Mouse (Mus musculus) heart, embryonic 13.5 days (tissue): ENCODE measurements around the gene Mtfr1l. TPM values are rescaled to one million over a fixed set of nuclear protein-coding genes. Genes with fewer than 3 reads are reported as not detected.

ENCODE experiments used
- ATAC-seq: fragments of 200-750 bp; cut with Nextera tagmentation; 2 replicates; pipeline ENCODE4 v1.8.0; 2017; ENCODE audit warnings: moderate TSS enrichment; ENCODE audit not compliant: insufficient number of reproducible peaks, low FRiP score, low TSS enrichment; ENCODE audit errors: extremely low read depth
- H3K27ac ChIP-seq: fragments of 300-500 bp; sonication (generic); replicated peaks from 2 replicates; pipeline ENCODE4 v1.5.1; 2015; ENCODE audit warnings: moderate library complexity, mild to moderate bottlenecking, inconsistent platforms
- H3K27me3 ChIP-seq: fragments of 300-500 bp; sonication (generic); replicated peaks from 2 replicates; pipeline ENCODE4 v1.6.1; 2015; ENCODE audit warnings: mild to moderate bottlenecking, inconsistent platforms
- H3K36me3 ChIP-seq: fragments of 300-500 bp; sonication (generic); 2 replicates; pipeline ENCODE4 v1.6.1; 2015; ENCODE audit warnings: mild to moderate bottlenecking, inconsistent platforms
- H3K4me1 ChIP-seq: fragments of 300-500 bp; sonication (generic); 2 replicates; pipeline ENCODE4 v1.6.1; 2015; ENCODE audit warnings: inconsistent platforms
- H3K4me2 ChIP-seq: fragments of 300-500 bp; sonication (generic); 2 replicates; pipeline ENCODE4 v1.6.1; 2015; ENCODE audit warnings: inconsistent platforms, mild to moderate bottlenecking, moderate library complexity
- H3K4me3 ChIP-seq: fragments of 300-500 bp; sonication (generic); 2 replicates; pipeline ENCODE4 v1.5.1; 2015; ENCODE audit warnings: moderate library complexity, mild to moderate bottlenecking, inconsistent platforms
- H3K9ac ChIP-seq: fragments of 300-500 bp; sonication (generic); 2 replicates; pipeline ENCODE4 v1.6.1; 2015; ENCODE audit warnings: inconsistent platforms, mild to moderate bottlenecking, moderate library complexity
- H3K9me3 ChIP-seq: fragments of 300-500 bp; sonication (generic); 2 replicates; pipeline ENCODE4 v1.6.1; 2016; ENCODE audit warnings: inconsistent platforms
- WGBS: fragments of 180-500 bp; shearing (Covaris S2); methylation state at CpG from one replicate; pipeline ENCODE4 v1.1.7; 2015; ENCODE audit warnings: mixed read lengths; 5-methylcytosine and 5-hydroxymethylcytosine counted together
- microRNA-seq: library from miRNA; unstranded; fragments of <30 nt; microRNA quantifications from one replicate; pipeline ENCODE4, GENCODE M21; 2016
- polyA plus RNA-seq: library from polyadenylated mRNA; unstranded; fragments of >200 nt; fragmentation: Nextera tagmentation; extraction: Ambion mirVana; gene quantifications from 2 replicates; pipeline ENCODE4 v1.2.1, GENCODE M21; 2015

Mtfr1l gene
- polyA plus RNA-seq, 1 experiment from 2014 or later = 142 TPM

DNA sequence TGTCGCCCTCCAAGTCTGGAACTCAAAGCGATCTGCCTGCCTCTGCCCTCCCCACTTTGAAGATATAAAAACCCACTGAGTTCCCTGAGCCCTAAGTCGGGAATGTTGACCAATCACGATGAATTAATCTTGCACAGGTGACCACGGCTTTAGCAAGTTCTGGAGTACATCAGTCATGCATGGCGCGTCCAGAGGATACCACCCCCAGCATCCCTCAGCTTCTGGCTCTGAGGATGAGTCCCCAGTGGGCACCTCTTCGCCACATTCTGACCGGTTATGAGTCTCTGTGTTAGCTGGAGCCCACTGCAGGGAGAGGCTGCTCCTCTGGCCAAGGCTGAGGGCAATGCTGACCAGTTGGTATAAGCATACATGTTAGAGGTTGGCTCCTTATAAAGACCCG, 51.0 kb downstream of the Mtfr1l start:
- 74% methylated on average over 10 of the region's 10 CpGs for WGBS

DNA sequence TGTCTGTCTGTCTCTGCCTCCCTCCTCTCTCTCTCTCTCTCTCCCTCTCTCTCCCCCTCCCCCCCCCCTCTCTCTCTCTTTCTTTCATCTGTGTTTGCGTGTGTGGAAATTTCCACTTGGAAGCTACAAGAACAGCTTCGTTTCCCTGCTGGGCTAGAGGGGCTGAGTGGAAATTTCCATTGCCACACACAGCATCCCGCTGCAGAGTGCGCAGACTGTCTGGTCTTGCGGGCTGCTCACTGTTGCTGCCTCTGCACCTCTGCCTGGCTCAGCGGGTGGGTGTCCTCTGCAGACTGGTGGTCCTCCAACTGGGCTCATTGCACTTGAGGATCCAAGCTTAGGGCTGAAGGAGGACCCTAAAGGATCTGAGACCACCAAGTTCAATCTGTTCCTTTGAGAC, 51.5 kb downstream of the Mtfr1l start:
- Histone ChIP-seq H3K36me3 (no peaks in the 10 kb centered on the region), H3K4me1 (0 out of 2 replicates have a peak, but pooled peaks cover 3% of the 10 kb centered on the region), H3K27ac (no peak overlapping the region), H3K9me3 (no peaks in the 10 kb centered on the region), H3K27me3 (peaks cover 22% of the 10 kb centered on the region), H3K4me2 (no peak overlapping the region), H3K4me3 (no peak overlapping the region), H3K9ac (peak overlapping the region; percentile 45; the same call in 1 of the 2 replicates)
- WGBS = 46% methylated on average over 6 of the region's 6 CpGs
- ATAC-seq = no peak

More for the DNA sequence above, 51.0 kb downstream of the Mtfr1l start:
- H3K4me2 ChIP-seq = no peak overlapping the region
- H3K9ac ChIP-seq = no peak overlapping the region
- peaks cover 22% of the 10 kb centered on the region for H3K27me3 ChIP-seq
- no peak overlapping the region for H3K27ac ChIP-seq
- no peaks in the 10 kb centered on the region for H3K9me3 ChIP-seq
- 0 out of 2 replicates have a peak, but pooled peaks cover 3% of the 10 kb centered on the region for H3K4me1 ChIP-seq
- no peaks in the 10 kb centered on the region for H3K36me3 ChIP-seq
- no peak overlapping the region for H3K4me3 ChIP-seq
- ATAC-seq = no peak

DNA sequence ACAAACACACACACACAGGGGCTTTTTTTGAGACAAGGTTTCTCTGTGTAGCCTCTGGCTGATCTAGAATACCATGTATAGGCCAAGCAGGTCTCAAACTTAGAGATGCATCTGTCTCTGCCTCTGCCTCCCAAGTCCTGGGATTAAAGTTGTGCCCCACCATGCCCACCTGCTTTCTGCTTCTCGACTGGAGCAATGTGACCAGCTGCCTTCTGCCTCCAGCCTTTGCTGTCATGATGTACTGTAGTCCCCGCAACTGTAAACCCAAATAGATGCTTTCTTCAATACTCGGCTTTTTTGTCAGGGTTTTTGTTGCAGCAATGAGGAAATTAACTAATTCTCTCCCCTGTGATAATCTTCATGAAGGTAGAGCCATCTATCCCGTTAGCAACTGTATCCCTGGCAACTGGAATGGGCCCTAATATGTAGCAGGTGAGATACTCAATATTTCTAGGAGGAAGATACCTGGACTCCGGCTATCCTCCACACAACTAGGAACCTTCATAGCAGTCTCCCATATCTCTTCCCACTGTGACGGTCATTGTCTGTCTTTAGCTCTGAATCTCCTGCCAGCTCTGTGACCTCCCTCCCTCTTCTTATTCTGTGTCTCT, 52.0 kb downstream of the Mtfr1l start:
- peaks cover 22% of the 10 kb centered on the region for H3K27me3 ChIP-seq
- no peak for ATAC-seq
- H3K9ac ChIP-seq = peak overlapping the region; percentile 45; the same call in 1 of the 2 replicates
- no peak overlapping the region for H3K4me2 ChIP-seq
- H3K4me1 ChIP-seq = 0 out of 2 replicates have a peak, but pooled peaks cover 3% of the 10 kb centered on the region
- WGBS = 55% methylated on average over 6 of the region's 6 CpGs
- H3K4me3 ChIP-seq = no peak overlapping the region
- no peak overlapping the region for H3K27ac ChIP-seq
- H3K9me3 ChIP-seq = no peaks in the 10 kb centered on the region
- no peaks in the 10 kb centered on the region for H3K36me3 ChIP-seq

DNA sequence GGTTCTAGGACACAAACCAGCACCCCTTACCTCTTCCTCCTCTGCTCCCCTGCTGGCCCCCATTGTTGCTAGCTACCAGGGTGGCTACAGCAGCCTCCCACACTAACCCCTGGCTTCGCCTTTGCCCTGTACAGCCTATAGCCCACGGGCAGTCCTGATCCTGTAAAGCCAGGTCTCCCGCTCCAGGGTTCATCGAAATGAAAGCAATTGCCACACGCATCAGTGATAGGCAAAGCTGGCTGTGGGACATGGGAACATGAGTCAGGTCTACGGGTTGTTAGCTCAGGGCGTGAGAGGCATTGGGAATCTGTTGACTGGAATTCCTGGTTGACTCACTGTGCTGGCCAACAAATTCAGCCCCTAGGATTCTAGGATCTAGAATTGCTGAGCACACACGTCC, 52.7 kb downstream of the Mtfr1l start:
- Histone ChIP-seq H3K9ac (no peak overlapping the region), H3K36me3 (no peaks in the 10 kb centered on the region), H3K27ac (no peak overlapping the region), H3K4me2 (no peak overlapping the region), H3K4me3 (no peak overlapping the region), H3K9me3 (no peaks in the 10 kb centered on the region), H3K27me3 (peaks cover 22% of the 10 kb centered on the region), H3K4me1 (0 out of 2 replicates have a peak, but pooled peaks cover 3% of the 10 kb centered on the region)
- ATAC-seq = no peak
- WGBS = 72% methylated on average over 8 of the region's 8 CpGs

DNA sequence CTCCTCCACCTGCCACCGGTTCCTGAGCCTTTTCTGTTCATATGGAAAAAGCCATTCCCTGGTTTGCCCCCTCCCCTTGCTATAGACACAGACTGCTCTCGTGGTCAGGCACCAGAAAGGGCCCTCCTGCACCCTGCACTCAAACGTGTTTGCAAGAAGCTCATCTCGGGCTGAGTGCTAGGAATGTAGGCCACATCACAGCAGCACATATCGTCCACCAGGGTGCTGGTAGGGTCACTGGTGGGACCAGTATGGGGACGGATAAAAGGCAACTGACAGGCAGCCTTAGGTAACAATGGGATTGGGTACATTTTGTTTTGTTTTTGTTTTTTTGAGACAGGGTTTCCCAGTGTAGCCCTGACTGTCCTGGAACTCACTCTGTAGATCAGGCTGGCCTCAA, 53.9 kb downstream of the Mtfr1l start:
- Histone ChIP-seq H3K4me1 (0 out of 2 replicates have a peak, but pooled peaks cover 3% of the 10 kb centered on the region), H3K9me3 (no peaks in the 10 kb centered on the region), H3K4me3 (no peak overlapping the region), H3K36me3 (peaks cover 11% of the 10 kb centered on the region), H3K27me3 (peaks cover 22% of the 10 kb centered on the region), H3K27ac (no peak overlapping the region), H3K4me2 (no peak overlapping the region), H3K9ac (no peak overlapping the region)
- 55% methylated on average over 6 of the region's 6 CpGs for WGBS
- ATAC-seq = no peak

DNA sequence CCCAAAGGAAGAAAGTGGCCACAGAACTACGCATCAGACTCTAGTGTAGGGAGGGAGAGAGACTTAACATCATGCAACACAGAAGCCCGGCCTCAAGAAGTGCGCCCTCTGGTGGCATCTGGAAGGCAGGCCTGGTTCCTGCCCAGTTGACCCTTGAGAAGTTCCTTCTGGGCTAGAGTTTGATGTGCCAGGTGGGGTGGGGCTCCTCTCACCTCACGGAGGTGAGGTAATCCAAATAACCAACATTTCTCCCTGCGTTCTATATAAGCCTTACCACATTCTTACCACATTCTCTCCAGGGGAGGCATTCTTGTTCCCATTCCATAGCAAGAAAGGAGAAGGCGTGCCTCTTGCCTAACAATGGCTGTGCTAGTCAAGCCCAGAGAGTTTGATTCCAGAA, 54.3 kb downstream of the Mtfr1l start:
- H3K4me2 ChIP-seq = no peak overlapping the region
- no peak overlapping the region for H3K27ac ChIP-seq
- no peak overlapping the region for H3K4me3 ChIP-seq
- 22% methylated on average over 6 of the region's 6 CpGs for WGBS
- no peaks in the 10 kb centered on the region for H3K9me3 ChIP-seq
- no peak overlapping the region for H3K9ac ChIP-seq
- H3K36me3 ChIP-seq = peaks cover 15% of the 10 kb centered on the region
- peaks cover 22% of the 10 kb centered on the region for H3K27me3 ChIP-seq
- H3K4me1 ChIP-seq = 0 out of 2 replicates have a peak, but pooled peaks cover 3% of the 10 kb centered on the region
- no peak for ATAC-seq

DNA sequence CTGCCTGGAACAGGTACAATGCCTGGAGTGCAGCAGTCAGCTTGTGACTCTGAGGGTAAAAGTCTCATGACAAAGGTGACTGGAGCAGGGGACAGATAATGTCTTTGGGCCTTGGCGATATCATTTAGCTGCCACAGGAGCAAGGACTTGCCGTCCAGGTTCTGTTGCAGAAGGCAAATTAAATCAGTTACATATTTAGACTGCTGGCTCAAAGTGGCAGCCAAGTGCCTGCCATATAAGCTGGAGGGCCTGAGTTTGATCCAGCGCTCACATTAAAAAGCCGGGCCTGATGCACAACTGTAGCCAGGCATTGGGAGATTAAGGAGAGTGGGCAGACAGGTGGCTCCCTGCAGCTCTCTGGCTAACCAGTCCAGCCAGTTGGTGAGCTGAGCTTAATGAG, 55.3 kb downstream of the Mtfr1l start:
- Histone ChIP-seq H3K4me2 (no peak overlapping the region), H3K9me3 (no peaks in the 10 kb centered on the region), H3K36me3 (peaks cover 25% of the 10 kb centered on the region), H3K4me3 (no peak overlapping the region), H3K27me3 (peaks cover 22% of the 10 kb centered on the region), H3K4me1 (0 out of 2 replicates have a peak, but pooled peaks cover 3% of the 10 kb centered on the region), H3K27ac (no peak overlapping the region), H3K9ac (no peak overlapping the region)
- whole genome bisulfite sequencing = 70% methylated on average over 4 of the region's 4 CpGs
- ATAC-seq = no peak

DNA sequence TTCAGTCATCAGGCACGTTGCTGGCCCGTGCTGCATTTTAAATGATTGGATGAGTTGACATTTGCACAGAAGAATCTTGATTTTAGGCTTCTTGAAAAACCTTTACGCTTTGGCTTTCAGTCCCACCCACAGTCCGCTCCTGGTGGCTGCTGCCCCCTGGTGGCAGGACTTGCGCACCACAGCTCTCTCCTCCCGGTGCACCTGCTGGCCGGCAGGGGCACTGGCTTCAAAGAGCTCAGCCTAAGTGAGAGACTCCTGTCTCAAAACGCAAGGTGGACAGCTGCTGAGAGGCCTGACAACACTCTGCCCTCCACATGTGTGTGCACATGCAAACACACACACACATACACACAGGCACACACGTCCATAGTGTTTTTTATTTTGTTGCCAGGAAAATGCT, 57.2 kb downstream of the Mtfr1l start:
- no peak; the same call in 1 of the 2 replicates for ATAC-seq
- Histone ChIP-seq H3K4me1 (no peaks in the 10 kb centered on the region), H3K4me3 (no peak overlapping the region), H3K4me2 (no peak overlapping the region), H3K27me3 (peaks cover 17% of the 10 kb centered on the region), H3K9me3 (no peaks in the 10 kb centered on the region), H3K9ac (peak overlapping the region; percentile 58; the same call in 1 of the 2 replicates), H3K36me3 (peaks cover 40% of the 10 kb centered on the region), H3K27ac (no peak overlapping the region)
- 5% methylated on average over 9 of the region's 9 CpGs for WGBS

DNA sequence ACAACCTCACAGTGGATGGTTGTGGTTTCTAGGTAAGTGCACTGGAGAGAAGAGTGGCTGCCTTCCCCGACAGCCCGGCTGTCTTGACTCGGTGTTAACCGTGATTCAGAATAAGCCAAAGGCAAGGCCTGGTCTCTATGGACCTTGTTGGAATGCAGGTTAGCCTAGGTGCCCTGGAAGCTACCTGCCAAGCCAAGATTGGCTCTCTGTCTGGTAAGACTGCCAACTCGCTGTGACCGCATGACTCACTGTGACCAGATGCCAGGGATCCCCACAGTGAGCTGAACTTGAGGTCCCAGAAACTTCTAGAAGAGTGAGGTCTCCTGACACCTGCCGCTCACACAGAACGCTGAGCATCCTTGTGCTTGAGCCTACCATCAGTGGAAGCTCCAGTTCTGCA, 58.3 kb downstream of the Mtfr1l start:
- Histone ChIP-seq H3K9ac (no peak overlapping the region), H3K9me3 (no peaks in the 10 kb centered on the region), H3K27me3 (peaks cover 8% of the 10 kb centered on the region; the same call in 1 of the 2 replicates), H3K27ac (no peak overlapping the region), H3K36me3 (peaks cover 52% of the 10 kb centered on the region), H3K4me2 (no peak overlapping the region), H3K4me1 (no peaks in the 10 kb centered on the region), H3K4me3 (no peak overlapping the region)
- WGBS = 84% methylated on average over 8 of the region's 8 CpGs
- ATAC-seq = no peak

Small RNA genes within 50 kb of the gene (microRNA-seq; reads per million reads assigned to microRNA genes)
- not detected for gene Mir6403

Other genes starting within 250 kb of the Mtfr1l start
- 13.4 and 13.5 TPM in 2 replicates for gene Pdik1l, start 247.5 kb downstream of the Mtfr1l start, polyA plus RNA-seq
- gene Trim63, start 220.3 kb downstream of the Mtfr1l start, polyA plus RNA-seq = 108 and 136 TPM in 2 replicates
- gene Slc30a2, start 192.2 kb downstream of the Mtfr1l start, polyA plus RNA-seq = 0.11 and 0.19 TPM in 2 replicates
- gene Extl1, start 151.5 kb downstream of the Mtfr1l start, polyA plus RNA-seq = 2.7 and 3.3 TPM in 2 replicates
- gene Pafah2, start 139.1 kb downstream of the Mtfr1l start, polyA plus RNA-seq = 9.0 and 9.9 TPM in 2 replicates
- gene Stmn1, start 67.1 kb downstream of the Mtfr1l start, polyA plus RNA-seq = 988 and 1,051 TPM in 2 replicates
- gene Paqr7, start 38.7 kb downstream of the Mtfr1l start, polyA plus RNA-seq = 10.0 and 10.9 TPM in 2 replicates
- gene Aunip, start 24.4 kb downstream of the Mtfr1l start, polyA plus RNA-seq = 8.5 and 11.2 TPM in 2 replicates
- gene Selenon, start 16.8 kb upstream of the Mtfr1l start, polyA plus RNA-seq = 7.5 and 8.0 TPM in 2 replicates
- gene Man1c1, start 168.9 kb upstream of the Mtfr1l start, polyA plus RNA-seq = 5.3 and 6.3 TPM in 2 replicates
- 12.2 and 13.5 TPM in 2 replicates for gene Ldlrap1, start 232.6 kb upstream of the Mtfr1l start, polyA plus RNA-seq